Mouse (Mus musculus) fat pad, adult 2 months (tissue): ENCODE measurements at regions not wholly inside any gene's neighbourhood (a gene's known extent, or its start where the extent isn't known, plus 50 kb on each side); places are given as distances from the start of the nearest gene placed in this dataset.

ENCODE experiments used
- DNase-seq: peaks from one replicate; pipeline ENCODE4 v3.0.0-alpha.2; 2011; ENCODE audit warnings: low read depth, low spot score; ENCODE audit errors: extremely low read depth

DNA sequence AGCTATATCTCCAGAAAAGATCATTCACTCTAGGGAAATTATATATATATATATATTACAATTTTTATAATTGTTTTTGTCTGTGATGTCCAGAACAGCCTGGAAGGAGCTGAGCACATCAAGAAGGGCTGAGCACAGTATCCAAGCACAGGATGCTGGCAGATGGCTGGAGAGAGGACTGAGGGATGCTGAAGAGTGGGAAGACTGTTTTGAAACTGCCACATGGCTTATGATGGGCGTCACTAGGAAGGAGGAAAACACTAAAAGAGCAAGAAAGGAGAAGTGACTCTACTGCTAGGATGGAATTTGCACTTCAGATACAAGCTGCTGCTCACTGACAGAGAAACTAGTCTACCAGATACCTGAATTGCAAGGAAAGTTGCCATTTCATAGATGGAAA, 50.4 kb upstream of the Atg10 start:
- no peak for DNase-seq

- DNase-seq, result no peak
Measured at GRCm38 (mm10) chr13:91274615-91275014, 50.8 kb upstream of the Atg10 start.

DNA sequence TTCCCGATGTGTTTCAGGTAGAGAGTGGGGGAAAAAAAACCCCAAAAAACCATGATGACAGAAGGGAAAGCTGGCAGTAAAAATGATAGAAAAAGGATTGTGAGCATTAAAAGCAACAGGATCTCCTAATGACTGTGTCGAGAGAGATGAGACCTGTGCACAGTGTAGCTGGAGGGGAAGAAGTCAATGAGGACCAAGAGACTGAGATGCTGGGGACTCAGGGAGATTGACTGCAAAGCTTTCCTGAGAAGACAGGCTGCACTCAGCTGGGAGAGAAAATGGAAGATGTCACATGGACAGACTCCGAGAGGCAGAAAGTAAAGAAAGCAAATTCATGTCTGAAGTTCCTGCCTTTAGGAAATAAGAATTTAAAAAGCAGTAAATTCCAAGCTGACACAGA, 55.7 kb upstream of the Atg10 start:
- DNase-seq, result no peak

DNA sequence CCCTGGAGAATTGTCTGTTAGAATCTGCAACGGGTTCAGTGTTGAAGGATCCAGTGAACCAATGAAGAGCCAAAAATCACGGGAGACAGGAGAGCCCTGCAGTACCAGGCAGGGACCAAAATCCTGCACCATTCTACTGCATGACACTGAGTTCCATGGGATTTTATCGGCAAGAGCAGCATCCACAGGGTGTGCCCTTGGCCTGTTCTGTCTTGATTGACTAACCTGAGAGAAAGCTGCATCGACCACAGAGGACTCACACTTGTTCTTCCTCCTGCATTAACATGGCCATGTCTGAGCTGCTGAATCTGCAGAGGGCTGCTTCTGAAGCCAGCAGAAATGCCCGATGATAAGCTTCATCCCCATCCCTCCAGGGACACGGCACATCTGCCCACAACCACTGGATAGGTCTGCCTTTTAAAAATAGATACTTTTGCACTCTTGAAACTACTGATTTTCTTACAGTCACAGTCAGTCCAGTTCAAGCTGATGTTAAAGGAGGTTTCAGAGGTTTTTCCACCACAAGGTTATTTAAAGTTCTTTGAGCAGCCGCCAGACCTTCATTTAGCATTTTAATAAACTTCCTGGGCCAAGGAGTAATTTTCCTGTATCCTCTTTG, 71.9 kb upstream of the Atg10 start:
- no peak for DNase-seq

- DNase-seq, result no peak
Measured at GRCm38 (mm10) chr13:91296521-91297160, 72.9 kb upstream of the Atg10 start.

GRCm38 (mm10) chr13:91301849-91302248, 78.1 kb upstream of the Atg10 start:
- DNase-seq, result no peak

DNA sequence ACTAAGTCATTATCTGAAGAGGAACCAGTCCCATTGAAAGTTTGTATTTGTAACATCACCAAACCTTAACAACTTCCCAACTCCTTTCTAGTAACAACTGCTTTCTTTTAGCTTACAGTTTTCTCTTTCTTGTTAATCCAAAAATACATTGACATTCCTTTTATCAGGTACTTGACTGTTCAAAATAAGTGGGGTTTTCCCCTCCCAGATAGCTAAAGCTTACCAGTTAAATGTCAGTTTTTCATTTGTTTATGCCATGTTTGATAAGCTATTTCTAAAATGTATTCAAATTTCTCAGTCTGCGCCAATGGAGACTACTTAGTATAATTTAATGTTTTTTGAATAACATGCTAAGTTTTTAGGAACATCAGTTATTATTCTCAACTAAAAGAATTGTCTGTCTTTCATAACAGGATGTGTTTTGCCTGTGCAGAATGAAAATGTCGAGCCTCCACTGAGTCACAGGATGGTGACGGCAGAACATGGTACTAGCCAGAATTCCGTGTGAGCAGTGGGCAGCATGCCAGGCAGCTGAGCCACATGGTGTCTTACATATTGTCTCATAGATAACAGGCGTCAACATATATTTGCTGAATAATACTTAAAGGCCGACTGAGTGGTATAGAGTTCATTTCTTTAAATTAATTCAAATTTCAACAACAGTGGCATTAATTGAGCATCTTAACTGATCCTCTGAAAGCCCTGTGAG, 82.1 kb upstream of the Atg10 start:
- no peak for DNase-seq

DNA sequence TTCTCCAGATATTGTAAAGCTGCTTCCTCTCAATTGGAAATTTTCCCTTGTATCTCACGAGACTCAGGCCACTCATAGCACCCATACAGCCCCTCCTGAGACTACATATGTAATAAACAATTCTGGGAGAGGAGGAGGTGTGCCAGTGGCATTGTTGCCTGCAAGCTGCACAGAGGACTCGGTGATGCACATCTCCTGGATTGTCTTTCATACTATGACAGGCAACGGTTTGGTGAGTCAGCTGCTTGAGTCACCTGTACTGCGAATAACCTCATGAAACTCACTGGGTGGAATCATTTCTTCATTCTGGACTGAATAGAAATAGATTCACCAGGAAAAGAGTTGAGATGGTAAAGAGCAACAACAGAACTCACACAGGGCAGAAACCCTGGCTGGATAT, 82.8 kb upstream of the Atg10 start:
- DNase-seq, result no peak

DNA sequence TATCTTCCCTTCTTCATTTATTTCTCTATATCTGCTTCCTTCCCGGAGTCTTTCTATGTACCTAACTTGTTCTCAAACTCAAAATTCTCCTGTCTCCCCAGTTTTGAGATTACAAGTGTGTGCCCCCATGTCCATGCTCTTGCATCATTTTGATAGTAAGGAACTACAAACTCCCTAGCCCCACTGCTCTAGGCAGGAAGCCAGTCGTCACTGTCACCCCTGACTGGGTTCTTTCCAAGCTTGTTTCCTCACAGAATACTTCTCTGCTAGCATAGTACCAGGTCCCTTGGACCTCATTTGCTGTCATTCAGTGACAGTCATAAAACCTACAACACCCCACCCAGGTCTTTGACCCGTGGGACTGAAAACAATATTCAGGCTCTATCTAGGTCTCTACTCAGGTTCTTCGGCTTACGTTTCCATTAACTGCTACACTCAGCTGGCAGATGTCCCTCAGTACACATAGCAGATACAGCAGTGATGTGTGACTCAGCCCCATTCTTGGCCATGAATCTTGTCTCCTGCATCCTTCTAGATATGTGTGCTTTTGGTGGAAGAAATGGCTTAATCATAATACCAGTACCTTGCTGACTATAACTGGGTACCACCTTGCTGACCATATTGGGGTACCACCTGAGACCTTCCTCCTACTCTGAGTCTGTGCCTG, 89.3 kb upstream of the Atg10 start:
- no peak for DNase-seq

- no peak for DNase-seq
Measured at GRCm38 (mm10) chr13:91322331-91322730, 98.6 kb upstream of the Atg10 start.

DNA sequence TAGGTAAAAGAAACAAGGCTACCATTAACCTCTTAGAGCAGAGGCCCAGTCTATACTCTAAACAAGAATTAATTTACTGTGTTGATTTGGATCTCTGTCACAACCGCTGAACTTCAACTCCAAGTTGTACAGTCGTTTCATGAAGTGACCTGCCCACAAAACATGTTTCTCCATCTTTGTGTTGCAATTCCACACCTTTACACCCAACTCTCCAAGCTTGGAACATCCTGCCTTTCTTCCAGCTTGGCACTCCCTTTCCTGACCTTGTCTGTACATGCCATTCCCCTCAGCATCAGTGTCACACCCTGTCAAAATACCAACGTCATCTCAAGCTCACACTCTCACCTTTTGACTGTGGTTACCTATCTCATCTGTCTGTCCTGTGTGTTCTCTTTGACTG, 103.1 kb upstream of the Atg10 start:
- DNase-seq, result peak; percentile 93

DNA sequence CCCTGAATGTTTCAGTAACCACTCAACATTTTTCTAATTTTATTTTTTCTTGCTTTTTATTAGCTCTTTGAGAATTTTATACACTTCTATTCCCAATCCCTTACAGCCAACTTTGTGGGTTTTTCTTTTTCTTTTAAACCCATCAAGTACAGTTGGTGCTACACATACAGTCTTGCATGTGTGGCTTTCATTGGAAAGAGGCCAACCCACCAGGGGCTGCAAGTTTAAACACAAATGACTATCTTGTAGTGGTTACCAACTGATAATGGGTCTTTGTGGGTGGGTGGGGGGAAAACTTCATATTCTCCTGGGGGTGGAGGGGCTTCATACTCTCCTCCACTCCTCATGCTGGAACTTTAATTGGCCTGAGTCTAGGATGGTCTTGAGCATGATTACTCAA, 110.5 kb upstream of the Atg10 start:
- DNase-seq, result no peak

DNA sequence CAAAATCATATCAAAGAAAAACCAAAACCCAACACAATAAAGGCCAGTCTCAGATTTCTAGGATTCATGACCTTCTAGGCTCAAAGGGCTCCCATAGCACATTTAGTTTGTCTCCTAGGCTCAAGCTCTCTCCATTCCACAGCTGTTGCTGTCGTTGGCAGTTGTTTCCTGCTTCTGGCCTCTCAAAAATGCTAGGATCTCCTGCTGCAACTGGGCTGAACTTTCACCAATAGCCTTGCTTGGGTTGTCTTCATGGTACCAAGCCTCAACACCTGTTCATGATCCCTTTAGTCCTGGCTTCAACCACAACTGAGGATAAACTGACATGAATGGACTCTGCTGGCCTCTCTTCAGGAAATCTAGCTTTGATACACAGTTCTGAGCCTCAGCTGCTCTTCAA, 115.9 kb upstream of the Ssbp2 start:
- no peak for DNase-seq

DNA sequence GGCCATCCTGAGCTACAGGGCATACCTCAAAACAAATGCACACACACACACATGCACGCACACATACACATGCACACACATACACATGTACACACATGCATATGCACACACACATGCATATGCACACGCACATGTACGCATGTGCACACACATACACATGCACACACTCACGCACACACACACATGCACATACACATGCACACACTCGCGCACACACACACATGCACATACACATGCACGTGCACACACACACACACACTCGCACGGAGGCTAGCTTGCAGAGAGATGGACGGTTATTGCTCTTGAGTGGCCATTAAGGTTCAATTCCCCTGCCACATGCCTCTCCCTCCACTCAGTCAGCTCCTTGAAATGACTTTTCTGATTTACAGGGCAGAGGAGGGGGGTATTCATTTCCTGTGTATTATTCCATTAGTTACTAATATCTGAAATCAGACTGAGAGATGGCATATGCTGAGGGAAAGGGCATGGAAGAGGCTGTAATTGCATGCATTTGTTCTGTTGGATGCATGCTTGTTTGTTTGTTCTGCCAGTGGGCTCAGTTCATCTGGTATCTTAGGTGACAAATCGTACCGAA, 111.5 kb upstream of the Ssbp2 start:
- DNase-seq, result no peak

DNA sequence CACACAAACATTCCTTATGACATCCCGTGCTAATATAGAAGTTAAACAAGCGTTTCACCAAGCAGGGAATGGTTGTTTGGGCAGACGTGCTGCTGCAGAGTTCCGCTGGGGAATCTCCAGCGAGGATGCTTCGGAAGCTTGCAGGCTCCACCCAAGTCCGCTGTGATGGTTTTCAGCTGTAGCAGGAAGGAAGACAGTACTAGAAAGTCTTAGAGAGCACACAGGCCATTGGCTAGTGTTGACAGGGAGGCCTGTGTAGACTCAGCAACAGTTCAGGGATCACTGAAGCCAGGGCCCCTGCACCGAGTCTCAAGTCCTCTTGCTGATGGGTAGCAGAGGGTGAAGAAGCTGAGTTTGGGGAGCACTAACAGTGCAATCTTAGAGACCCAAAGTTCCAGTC, 107.8 kb upstream of the Ssbp2 start:
- no peak for DNase-seq

DNA sequence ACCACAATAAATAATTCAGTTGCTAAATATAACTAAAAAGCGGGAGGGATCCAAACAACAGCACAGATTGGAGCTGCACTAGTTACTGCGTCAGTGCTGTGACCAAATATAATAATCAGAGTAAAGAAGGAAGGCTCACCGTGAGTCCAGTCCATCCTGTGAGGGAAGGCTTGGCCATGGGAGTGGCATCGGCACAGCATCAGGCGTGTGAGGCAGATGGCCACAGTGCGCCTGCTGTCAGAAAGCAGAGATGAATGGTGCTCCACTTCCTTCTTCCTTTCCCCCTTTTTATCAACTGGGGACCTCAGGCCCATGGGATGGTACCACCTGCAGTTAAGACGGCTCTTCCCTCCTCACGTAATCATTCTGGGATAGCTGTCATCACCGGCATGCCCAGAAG, 103.6 kb upstream of the Ssbp2 start:
- DNase-seq, result no peak

GRCm38 (mm10) chr13:91360121-91360520, 100.0 kb upstream of the Ssbp2 start:
- DNase-seq, result no peak

GRCm38 (mm10) chr13:91365270-91365952, 94.7 kb upstream of the Ssbp2 start:
- DNase-seq, result peak; percentile 14

DNA sequence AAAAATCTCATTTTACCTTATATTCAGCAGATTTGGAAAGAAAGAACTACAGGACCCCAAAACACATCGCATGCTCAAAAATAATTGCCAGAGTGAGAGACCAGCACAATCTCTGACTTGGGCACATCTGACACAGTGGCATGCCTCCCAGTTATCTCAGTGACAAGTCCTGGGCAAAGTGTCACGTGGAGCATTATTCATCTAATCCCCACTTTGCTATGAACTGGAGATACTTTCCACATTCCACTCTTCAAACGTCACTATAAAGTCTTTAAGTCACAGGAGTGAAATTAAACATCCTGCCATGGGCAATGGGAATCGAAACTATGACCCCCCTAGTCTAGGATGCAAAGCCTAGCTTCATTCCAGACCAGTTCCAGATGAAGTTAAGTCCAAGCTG, 93.5 kb upstream of the Ssbp2 start:
- DNase-seq, result no peak

GRCm38 (mm10) chr13:91367896-91368556, 92.1 kb upstream of the Ssbp2 start:
- DNase-seq, result no peak
